Mouse (Mus musculus) testis, adult 2 months (tissue): ENCODE measurements at regions not wholly inside any gene's neighbourhood (a gene's known extent, or its start where the extent isn't known, plus 50 kb on each side); places are given as distances from the start of the nearest gene placed in this dataset.

Experiments used
- H3K27ac ChIP-seq: fragments of 200-500 bp; 2 replicates; pipeline ENCODE4 v1.5.1; 2012; ENCODE audit warnings: low read depth, low read length; ENCODE audit not compliant: control insufficient read depth, insufficient read depth
- H3K27me3 ChIP-seq: fragments of 200-500 bp; 2 replicates; pipeline ENCODE4 v1.6.1; 2012; ENCODE audit warnings: mild to moderate bottlenecking, low read length, moderate library complexity; ENCODE audit not compliant: control insufficient read depth, insufficient read depth
- H3K36me3 ChIP-seq: fragments of 200-500 bp; 2 replicates; pipeline ENCODE4 v1.6.1; 2012; ENCODE audit warnings: mild to moderate bottlenecking, low read length; ENCODE audit not compliant: control insufficient read depth, insufficient read depth
- H3K4me1 ChIP-seq: fragments of 200-500 bp; 2 replicates; pipeline ENCODE4 v1.6.1; 2012; ENCODE audit warnings: low read length; ENCODE audit not compliant: control insufficient read depth, insufficient read depth
- H3K4me3 ChIP-seq: fragments of 200-500 bp; 2 replicates; pipeline ENCODE4 v1.5.1; 2012; ENCODE audit warnings: low read depth, mild to moderate bottlenecking, low read length, moderate library complexity, mixed read lengths; ENCODE audit not compliant: control insufficient read depth
- CTCF ChIP-seq: fragments of 200-500 bp; IDR thresholded peaks from 2 replicates; pipeline ENCODE4 v1.5.1; 2012; ENCODE audit warnings: low read depth, mild to moderate bottlenecking, inconsistent platforms, low read length, moderate library complexity; ENCODE audit not compliant: control insufficient read depth, insufficient read depth, insufficient replicate concordance
- POLR2A ChIP-seq: fragments of 200-500 bp; IDR thresholded peaks from 2 replicates; pipeline ENCODE4 v1.6.1; 2012; ENCODE audit warnings: low read depth, mild to moderate bottlenecking, inconsistent platforms, low read length, moderate library complexity; ENCODE audit not compliant: control insufficient read depth

GRCm38 (mm10) chr13:71437601-71438099 is 525.9 kb downstream of the Irx1 start:
- H3K4me1 ChIP-seq: no peaks in the 10 kb centered on the region
- H3K27me3 ChIP-seq: no peaks in the 10 kb centered on the region
- no peak for TF ChIP-seq CTCF
- TF ChIP-seq POLR2A: no peak
- no peaks in the 10 kb centered on the region for H3K36me3 ChIP-seq
- no peak overlapping the region for H3K27ac ChIP-seq
- no peak overlapping the region for H3K4me3 ChIP-seq

GRCm38 (mm10) chr13:71403654-71404560 is 559.6 kb downstream of the Irx1 start:
- TF ChIP-seq POLR2A (no peak), CTCF (no peak)
- Histone ChIP-seq H3K4me1 (peaks cover 2% of the 10 kb centered on the region; the same call in 1 of the 2 replicates), H3K27me3 (no peaks in the 10 kb centered on the region), H3K36me3 (no peaks in the 10 kb centered on the region), H3K4me3 (no peak overlapping the region), H3K27ac (no peak overlapping the region)

- TF ChIP-seq POLR2A (no peak), CTCF (no peak)
These were observed 552.2 kb upstream of the Adamts16 start for GRCm38 (mm10) chr13:71393716-71394309.

GRCm38 (mm10) chr13:71378641-71379040 is 537.0 kb upstream of the Adamts16 start:
- Histone ChIP-seq H3K4me3 (no peak overlapping the region), H3K27ac (no peak overlapping the region), H3K36me3 (no peaks in the 10 kb centered on the region), H3K4me1 (no peaks in the 10 kb centered on the region), H3K27me3 (no peaks in the 10 kb centered on the region)
- TF ChIP-seq CTCF (no peak), POLR2A (no peak)

More at GRCm38 (mm10) chr13:71393716-71394309, 552.2 kb upstream of the Adamts16 start:
- no peaks in the 10 kb centered on the region for H3K4me1 ChIP-seq
- no peak overlapping the region for H3K4me3 ChIP-seq
- H3K27me3 ChIP-seq: no peaks in the 10 kb centered on the region
- no peaks in the 10 kb centered on the region for H3K36me3 ChIP-seq
- H3K27ac ChIP-seq: no peak overlapping the region

GRCm38 (mm10) chr13:71375909-71376606 is 534.4 kb upstream of the Adamts16 start:
- H3K4me1 ChIP-seq: no peaks in the 10 kb centered on the region
- H3K4me3 ChIP-seq: no peak overlapping the region
- no peaks in the 10 kb centered on the region for H3K27me3 ChIP-seq
- H3K27ac ChIP-seq: no peak overlapping the region
- no peaks in the 10 kb centered on the region for H3K36me3 ChIP-seq
- TF ChIP-seq CTCF: no peak
- TF ChIP-seq POLR2A: no peak

DNA sequence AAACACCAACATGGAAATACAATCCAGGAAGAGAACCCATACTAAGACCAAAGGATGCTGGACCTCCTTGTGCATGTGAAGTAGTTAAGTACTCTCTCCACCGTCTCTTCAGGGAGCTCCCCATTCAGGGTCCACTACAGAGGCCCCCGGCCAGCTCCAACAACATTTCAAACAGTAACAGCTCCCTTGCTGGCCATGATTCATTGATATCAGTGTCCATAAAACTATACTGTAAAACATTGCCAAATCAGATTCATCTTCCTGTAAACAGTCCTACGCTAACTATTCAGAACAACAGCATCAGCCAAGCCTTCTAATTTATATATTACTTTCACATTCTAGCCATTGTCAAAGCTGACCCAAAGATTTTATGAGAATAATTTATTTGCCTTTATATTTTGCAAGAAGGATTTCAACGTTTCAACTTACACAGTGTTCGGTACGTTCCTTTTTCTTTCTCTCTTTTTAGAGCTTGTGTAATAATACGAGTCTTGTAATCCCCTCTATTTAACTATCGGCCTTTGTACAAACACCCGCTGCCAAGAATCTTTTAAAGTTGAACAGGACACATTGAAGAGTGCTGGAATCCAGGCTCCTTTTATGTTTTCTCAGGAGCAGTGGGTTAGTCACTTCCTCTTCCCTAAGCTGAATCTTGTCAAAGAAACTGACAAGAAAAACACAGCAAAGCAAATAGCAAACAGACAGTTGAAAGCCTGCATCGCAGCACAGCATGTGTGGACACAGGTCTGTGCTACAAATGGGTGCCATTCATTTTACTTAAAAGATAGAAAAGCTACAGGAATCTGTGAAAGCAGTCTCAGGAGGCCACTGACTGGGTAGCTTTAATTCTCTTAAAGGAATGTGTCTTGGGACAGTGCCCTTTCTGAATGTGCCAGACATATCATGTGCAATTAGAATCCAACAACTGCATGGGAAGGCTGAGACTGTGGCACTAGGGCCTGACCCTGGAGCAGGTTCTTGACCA is 531.4 kb upstream of the Adamts16 start:
- no peaks in the 10 kb centered on the region for H3K4me1 ChIP-seq
- no peak overlapping the region for H3K4me3 ChIP-seq
- no peaks in the 10 kb centered on the region for H3K36me3 ChIP-seq
- no peak overlapping the region for H3K27ac ChIP-seq
- H3K27me3 ChIP-seq: no peaks in the 10 kb centered on the region
- TF ChIP-seq CTCF (no peak), POLR2A (no peak)
